Mouse (Mus musculus): ENCODE results near the gene Adam19. TPM values are rescaled to one million over a fixed set of nuclear protein-coding genes. Genes with fewer than 3 reads are reported as not detected.

Adam19 gene
- polyA plus RNA-seq (2015; fragmentation: Nextera tagmentation; extraction: Ambion mirVana) = 6.9 and 7.0 TPM in 2 replicates

DNA sequence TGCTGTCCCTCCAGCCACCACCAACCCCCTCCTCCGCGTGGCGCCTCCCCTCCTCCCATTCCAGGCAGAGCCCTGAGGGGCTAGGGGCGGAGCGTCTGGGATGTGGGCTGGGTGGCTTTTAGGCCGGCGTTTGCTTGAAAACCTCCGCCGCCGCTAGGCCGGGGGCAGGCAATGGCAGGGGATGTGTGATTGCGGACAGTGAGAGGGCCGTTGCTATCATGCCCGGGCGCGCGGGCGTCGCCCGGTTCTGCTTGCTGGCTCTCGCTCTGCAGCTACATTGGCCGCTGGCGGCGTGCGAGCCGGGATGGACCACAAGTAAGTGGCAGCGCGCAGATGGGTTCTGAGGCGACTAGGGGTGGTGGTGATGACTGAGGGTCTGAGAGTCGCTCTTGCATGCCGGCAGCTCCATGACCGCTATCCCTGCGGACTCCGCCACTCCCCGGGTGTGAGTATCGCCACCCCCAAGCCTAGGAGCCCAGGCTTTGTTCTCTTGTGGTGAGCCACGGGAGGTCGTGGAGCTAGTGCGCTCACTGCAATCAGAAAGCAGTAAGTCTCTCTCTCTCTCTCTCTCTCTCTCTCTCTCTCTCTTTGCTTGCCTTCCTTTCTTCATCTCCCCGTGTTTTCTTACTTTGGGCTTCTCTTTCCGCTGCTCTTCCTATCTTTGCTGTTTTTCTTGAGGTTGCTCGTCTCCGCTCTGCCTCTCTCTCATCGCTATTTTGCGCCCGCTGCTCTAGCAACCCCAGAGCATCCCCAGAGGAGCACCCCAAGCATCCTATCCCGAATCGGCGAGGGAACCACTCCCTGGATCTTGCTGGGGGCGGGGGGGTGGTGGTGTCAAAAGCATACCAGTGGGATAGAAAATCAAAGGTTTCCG, at the start of gene Adam19:
TSS of gene Adam19 (plus strand) at position 97 of the 874 bp plus-strand sequence.

GRCm38 (mm10) chr11:46052105-46052659, 3.6 kb upstream of the Adam19 start, which contains the start of gene Gm12166:
Gene Gm12166, minus strand, starts transcription at chr11:46052321.

GRCm38 (mm10) chr11:46165866-46166585, 110.2 kb downstream of the Adam19 start, which contains the start of gene Nipal4:
Gene Nipal4, minus strand, starts transcription at chr11:46166508.

Small RNA genes lying within 50 kb of the gene (microRNA-seq; reads per million reads assigned to microRNA genes)
- gene Mir7239 (0 reads per million in 2 experiments), gene Mir8100 (0 reads per million in 2 experiments)

Other genes starting within 250 kb of the Adam19 start
- 44.1 and 44.7 TPM in 2 replicates for gene Clint1, start 203.9 kb upstream of the Adam19 start, polyA plus RNA-seq (2015; fragmentation: Nextera tagmentation; extraction: Ambion mirVana)
- gene Lsm11, start 111.1 kb upstream of the Adam19 start, polyA plus RNA-seq (2015; fragmentation: Nextera tagmentation; extraction: Ambion mirVana) = 2.0 and 2.3 TPM in 2 replicates
- gene Thg1l, start 100.5 kb upstream of the Adam19 start, polyA plus RNA-seq (2015; fragmentation: Nextera tagmentation; extraction: Ambion mirVana) = 3.7 and 4.2 TPM in 2 replicates
- gene Sox30, start 75.7 kb upstream of the Adam19 start, polyA plus RNA-seq (2015; fragmentation: Nextera tagmentation; extraction: Ambion mirVana) = 0.21 and 0.22 TPM in 2 replicates
- 3.3 and 3.4 TPM in 2 replicates for gene Gm12166, start 3.7 kb upstream of the Adam19 start, polyA plus RNA-seq (2015; fragmentation: Nextera tagmentation; extraction: Ambion mirVana)
- 0.24 and 0.82 TPM in 2 replicates for gene Nipal4, start 110.5 kb downstream of the Adam19 start, polyA plus RNA-seq (2015; fragmentation: Nextera tagmentation; extraction: Ambion mirVana)
- gene Fndc9, start 179.5 kb downstream of the Adam19 start, polyA plus RNA-seq (2015; fragmentation: Nextera tagmentation; extraction: Ambion mirVana) = 0.54 TPM in 1 of 2 replicates, not detected in the other

Data from skeletal muscle tissue, postnatal 0 days (tissue).